Mouse (Mus musculus): ENCODE data around the gene Fcna. TPM values are rescaled to one million over a fixed set of nuclear protein-coding genes. Genes with fewer than 3 reads are reported as not detected.

Gene Fcna
- polyA plus RNA-seq, 1 experiment = 7.8 TPM

- H3K4me3 ChIP-seq (ENCODE audit: control insufficient read depth, insufficient read depth, low read length) = no peak overlapping the region
- whole genome bisulfite sequencing = 100% methylated on average over 1 of the region's 1 CpGs
- no peaks in the 10 kb centered on the region for H3K4me1 ChIP-seq (replicated peaks; ENCODE audit: control insufficient read depth, insufficient read depth, low read length)
- no peak overlapping the region for H3K27ac ChIP-seq (ENCODE audit: control insufficient read depth, insufficient read depth, low read length)
- H3K36me3 ChIP-seq (ENCODE audit: control insufficient read depth, insufficient read depth, low read length) = no peaks in the 10 kb centered on the region
- no peaks in the 10 kb centered on the region for H3K27me3 ChIP-seq (ENCODE audit: control insufficient read depth, insufficient read depth, low read length)
- no peak for DNase-seq
- no peak for TF ChIP-seq CTCF (IDR thresholded peaks at IDR 0.05; ENCODE audit: borderline replicate concordance, control insufficient read depth, extremely low read depth, insufficient read depth, low read length, poor library complexity)
- TF ChIP-seq POLR2A (IDR thresholded peaks at IDR 0.05; ENCODE audit: control insufficient read depth, extremely low read depth, insufficient read depth, low read length, poor library complexity) = no peak
Observed at GRCm38 (mm10) chr2:25634046-25634445, 6.2 kb upstream of the Fcna start.

GRCm38 (mm10) chr2:25633616-25634015 lies 5.8 kb upstream of the Fcna start:
- Histone ChIP-seq H3K27me3 (ENCODE audit: control insufficient read depth, insufficient read depth, low read length) (no peaks in the 10 kb centered on the region), H3K4me3 (ENCODE audit: control insufficient read depth, insufficient read depth, low read length) (no peak overlapping the region), H3K36me3 (ENCODE audit: control insufficient read depth, insufficient read depth, low read length) (no peaks in the 10 kb centered on the region), H3K27ac (ENCODE audit: control insufficient read depth, insufficient read depth, low read length) (no peak overlapping the region), H3K4me1 (replicated peaks; ENCODE audit: control insufficient read depth, insufficient read depth, low read length) (no peaks in the 10 kb centered on the region)
- WGBS = 91% methylated on average over 3 of the region's 3 CpGs
- no peak for TF ChIP-seq POLR2A (IDR thresholded peaks at IDR 0.05; ENCODE audit: control insufficient read depth, extremely low read depth, insufficient read depth, low read length, poor library complexity)
- TF ChIP-seq CTCF (IDR thresholded peaks at IDR 0.05; ENCODE audit: borderline replicate concordance, control insufficient read depth, extremely low read depth, insufficient read depth, low read length, poor library complexity) = no peak
- no peak for DNase-seq

GRCm38 (mm10) chr2:25628738-25629137 lies 908 bp upstream of the Fcna start:
- Histone ChIP-seq H3K27me3 (ENCODE audit: control insufficient read depth, insufficient read depth, low read length) (no peaks in the 10 kb centered on the region), H3K4me3 (ENCODE audit: control insufficient read depth, insufficient read depth, low read length) (no peak overlapping the region), H3K27ac (ENCODE audit: control insufficient read depth, insufficient read depth, low read length) (no peak overlapping the region), H3K36me3 (ENCODE audit: control insufficient read depth, insufficient read depth, low read length) (no peaks in the 10 kb centered on the region), H3K4me1 (replicated peaks; ENCODE audit: control insufficient read depth, insufficient read depth, low read length) (no peaks in the 10 kb centered on the region)
- TF ChIP-seq CTCF (IDR thresholded peaks at IDR 0.05; ENCODE audit: borderline replicate concordance, control insufficient read depth, extremely low read depth, insufficient read depth, low read length, poor library complexity) = no peak
- TF ChIP-seq POLR2A (IDR thresholded peaks at IDR 0.05; ENCODE audit: control insufficient read depth, extremely low read depth, insufficient read depth, low read length, poor library complexity) = no peak
- 76% methylated on average over 4 of the region's 4 CpGs for WGBS
- DNase-seq = no peak

GRCm38 (mm10) chr2:25625986-25626385 lies 1.8 kb downstream of the Fcna start:
- no peak for DNase-seq
- TF ChIP-seq POLR2A (IDR thresholded peaks at IDR 0.05; ENCODE audit: control insufficient read depth, extremely low read depth, insufficient read depth, low read length, poor library complexity) = no peak
- no peak for TF ChIP-seq CTCF (IDR thresholded peaks at IDR 0.05; ENCODE audit: borderline replicate concordance, control insufficient read depth, extremely low read depth, insufficient read depth, low read length, poor library complexity)
- H3K27ac ChIP-seq (ENCODE audit: control insufficient read depth, insufficient read depth, low read length) = no peak overlapping the region
- H3K4me3 ChIP-seq (ENCODE audit: control insufficient read depth, insufficient read depth, low read length) = no peak overlapping the region
- H3K27me3 ChIP-seq (ENCODE audit: control insufficient read depth, insufficient read depth, low read length) = no peaks in the 10 kb centered on the region; the same call in 1 of the 2 replicates
- peaks cover 7% of the 10 kb centered on the region for H3K4me1 ChIP-seq (replicated peaks; ENCODE audit: control insufficient read depth, insufficient read depth, low read length)
- no peaks in the 10 kb centered on the region for H3K36me3 ChIP-seq (ENCODE audit: control insufficient read depth, insufficient read depth, low read length)
- WGBS = 39% methylated on average over 5 of the region's 5 CpGs

GRCm38 (mm10) chr2:25621229-25622200 lies 6.3 kb downstream of the Fcna start, which contains the start of gene Tmem141:
Gene Tmem141, minus strand, starts transcription at chr2:25622005.
- WGBS = 22% methylated on average over 34 of the region's 34 CpGs

GRCm38 (mm10) chr2:25620852-25621228 lies 7.0 kb downstream of the Fcna start:
- no peak for DNase-seq
- WGBS = 41% methylated on average over 4 of the region's 4 CpGs
- Histone ChIP-seq H3K36me3 (ENCODE audit: control insufficient read depth, insufficient read depth, low read length) (no peaks in the 10 kb centered on the region), H3K27me3 (ENCODE audit: control insufficient read depth, insufficient read depth, low read length) (no peaks in the 10 kb centered on the region; the same call in 1 of the 2 replicates), H3K4me3 (ENCODE audit: control insufficient read depth, insufficient read depth, low read length) (no peak overlapping the region), H3K27ac (ENCODE audit: control insufficient read depth, insufficient read depth, low read length) (no peak overlapping the region), H3K4me1 (replicated peaks; ENCODE audit: control insufficient read depth, insufficient read depth, low read length) (peaks cover 17% of the 10 kb centered on the region)
- no peak for TF ChIP-seq POLR2A (IDR thresholded peaks at IDR 0.05; ENCODE audit: control insufficient read depth, extremely low read depth, insufficient read depth, low read length, poor library complexity)
- no peak for TF ChIP-seq CTCF (IDR thresholded peaks at IDR 0.05; ENCODE audit: borderline replicate concordance, control insufficient read depth, extremely low read depth, insufficient read depth, low read length, poor library complexity)

More at GRCm38 (mm10) chr2:25621229-25622200, 6.3 kb downstream of the Fcna start, which contains the start of gene Tmem141:
- TF ChIP-seq POLR2A (IDR thresholded peaks at IDR 0.05; ENCODE audit: control insufficient read depth, extremely low read depth, insufficient read depth, low read length, poor library complexity) (no peak), CTCF (IDR thresholded peaks at IDR 0.05; ENCODE audit: borderline replicate concordance, control insufficient read depth, extremely low read depth, insufficient read depth, low read length, poor library complexity) (peak; percentile 79)
- Histone ChIP-seq H3K36me3 (ENCODE audit: control insufficient read depth, insufficient read depth, low read length) (no peaks in the 10 kb centered on the region), H3K27ac (ENCODE audit: control insufficient read depth, insufficient read depth, low read length) (no peak within 1 kb of the TSS), H3K4me3 (ENCODE audit: control insufficient read depth, insufficient read depth, low read length) (no peak within 1 kb of the TSS), H3K27me3 (ENCODE audit: control insufficient read depth, insufficient read depth, low read length) (no peaks in the 10 kb centered on the region; the same call in 1 of the 2 replicates), H3K4me1 (replicated peaks; ENCODE audit: control insufficient read depth, insufficient read depth, low read length) (peaks cover 17% of the 10 kb centered on the region)
- peak; percentile 69 for DNase-seq

All from thymus, adult 2 months (tissue).